Comparison of ENCODE assay signal across 10 mouse cellular contexts in genomic region chr11:121680750-121681149, GRCm38 (mm10). TPM values are rescaled to one million over a fixed set of nuclear protein-coding genes. Genes with fewer than 3 reads are reported as not detected.
DNase-seq lines count a peak whose midpoint lies in the region; TF ChIP-seq lines count a peak whose summit lies in the region.
"Had no signal": no experiment of that assay in that cellular context is flagged by ENCODE, and none has a peak within 500 bp of the region (broad histone marks: within the 10 kb centered on the region; RNA-seq: fewer than 3 reads in every experiment).

No protein-coding gene starts in this region.

- DNase-seq in cerebellum, postnatal 10 days, result peak; percentile 22 to 34
- DNase-seq in cerebellum, adult 9-10 months, result no peak
- DNase-seq in testis, postnatal 14 days (ENCODE audit: low spot score), result no peak
- peak; percentile 59 for DNase-seq in induced T-regulatory cell, adult 2 months (ENCODE audit: low read depth)
- peak; percentile 43 for DNase-seq in splenic B cell, adult 2 months (ENCODE audit: low read depth, low spot score)
- no peak for DNase-seq in left cerebral cortex, adult 18-20 months (ENCODE audit: low spot score in 2 of 2)
- DNase-seq in layer of hippocampus, postnatal 14 days (ENCODE audit: low spot score in 2 of 2), result no peak
- DNase-seq: right cerebral cortex, adult 18-20 months had no signal

- no peaks in the 10 kb centered on the region for H3K27me3 ChIP-seq in testis, adult 2 months (ENCODE audit: control insufficient read depth, insufficient read depth, low read length)
- no peaks in the 10 kb centered on the region for H3K27me3 ChIP-seq in splenic B cell, adult 2 months (ENCODE audit: control insufficient read depth, insufficient read depth, low read length, poor library complexity, severe bottlenecking)
- H3K27me3 ChIP-seq: limb, embryonic 12.5 days had no signal

- H3K4me1 ChIP-seq in testis, adult 2 months (ENCODE audit: control insufficient read depth, insufficient read depth, low read length), result no peaks in the 10 kb centered on the region
- H3K4me1 ChIP-seq: limb, embryonic 12.5 days had no signal

- peak; percentile 4; the same call in 1 of the 2 replicates for TF ChIP-seq CTCF in testis, adult 2 months (IDR thresholded peaks at IDR 0.05; ENCODE audit: control insufficient read depth, insufficient read depth, insufficient replicate concordance, low read depth, low read length)

- H3K4me3 ChIP-seq in testis, adult 2 months (ENCODE audit: control insufficient read depth, low read depth, low read length), result no peak overlapping the region
- H3K4me3 ChIP-seq: limb, embryonic 12.5 days had no signal

- no peak overlapping the region for H3K27ac ChIP-seq in testis, adult 2 months (ENCODE audit: control insufficient read depth, insufficient read depth, low read depth, low read length)
- H3K27ac ChIP-seq: limb, embryonic 12.5 days had no signal

- no peaks in the 10 kb centered on the region for H3K36me3 ChIP-seq in testis, adult 2 months (ENCODE audit: control insufficient read depth, insufficient read depth, low read length)
- H3K36me3 ChIP-seq in splenic B cell, adult 2 months (ENCODE audit: control insufficient read depth, insufficient read depth, low read length, poor library complexity, severe bottlenecking), result no peaks in the 10 kb centered on the region
- H3K36me3 ChIP-seq: limb, embryonic 12.5 days had no signal

- TF ChIP-seq POLR2A in testis, adult 2 months (IDR thresholded peaks at IDR 0.05; ENCODE audit: control insufficient read depth, low read depth, low read length), result no peak

RNA-seq across cellular contexts. Expression of gene B3gntl1, which starts 7.8 kb away (rescaled TPM):
- polyA plus RNA-seq in testis, adult 2 months (2012; rRNA removed), result 7.6 and 9.1 TPM in 2 replicates
- total RNA-seq in left cerebral cortex, adult 18-20 months (2021), result 1 to 10 TPM; 5.5 to 7.0 TPM
- 1 to 10 TPM; 6.6 to 8.7 TPM for total RNA-seq in layer of hippocampus, postnatal 14 days (2021)

RNA-seq across cellular contexts. Expression of gene Metrnl, which starts 20.6 kb away (rescaled TPM):
- polyA plus RNA-seq in testis, adult 2 months (2012; rRNA removed), result 3.0 and 4.5 TPM in 2 replicates
- total RNA-seq in left cerebral cortex, adult 18-20 months (2021), result 10 to 100 TPM; 17.6 to 19.0 TPM
- 10 to 100 TPM; 10.2 to 10.4 TPM for total RNA-seq in layer of hippocampus, postnatal 14 days (2021)

Comparison
In these comparisons a context has a peak if more than half of its experiments do, and no peak if none do; other contexts are left out.
1. DNase-seq: peak in cerebellum, postnatal 10 days (2 of 2), induced T-regulatory cell, adult 2 months (single experiment) and splenic B cell, adult 2 months (single experiment); none in cerebellum, adult 9-10 months (single experiment), testis, postnatal 14 days (single experiment), left cerebral cortex, adult 18-20 months (0 of 2) and layer of hippocampus, postnatal 14 days (0 of 2).